ENCODE assay signal across 9 mouse cellular contexts in the genomic region with DNA sequence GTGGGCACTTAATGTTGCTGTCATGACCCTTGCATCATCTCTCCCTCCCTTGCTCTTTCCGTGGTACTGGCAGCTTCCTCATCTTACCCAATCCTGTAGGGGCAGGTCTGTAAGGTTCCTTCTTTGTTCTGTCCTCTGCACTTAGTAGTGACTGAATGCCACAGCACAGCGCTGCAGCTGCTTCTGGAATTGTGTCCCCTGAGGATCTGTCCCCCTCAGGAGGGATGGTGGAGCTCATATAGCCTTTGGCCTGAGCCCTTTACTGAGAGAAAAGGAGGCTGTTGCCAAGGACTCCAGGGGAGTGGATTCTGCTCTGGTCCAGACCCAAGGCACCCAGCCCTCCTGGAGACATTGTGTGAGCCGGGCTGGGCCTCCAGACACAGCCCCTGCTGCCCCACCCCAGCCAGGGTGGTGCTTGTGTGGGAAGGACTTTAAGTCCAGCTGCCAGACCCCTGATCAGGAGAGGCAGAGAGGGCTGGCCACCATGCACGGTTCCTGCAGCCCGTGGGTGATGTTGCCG. TPM values are rescaled to one million over a fixed set of nuclear protein-coding genes. Genes with fewer than 3 reads are reported as not detected.
DNase-seq lines count a peak whose midpoint lies in the region; ATAC-seq and TF ChIP-seq lines count a peak whose summit lies in the region.
"Had no signal": no experiment of that assay in that cellular context is flagged by ENCODE, and none has a peak within 500 bp of the region (broad histone marks: within the 10 kb centered on the region; RNA-seq: fewer than 3 reads in every experiment).

No protein-coding gene starts in this region.

- H3K4me3 ChIP-seq in limb, embryonic 12.5 days (replicated peaks): no peak overlapping the region
- no peak overlapping the region for H3K4me3 ChIP-seq in limb, embryonic 10.5 days
- H3K4me3 ChIP-seq in G1E (ENCODE audit: low read depth, low read length): peak overlapping the region; percentile 71
- peak overlapping the region; percentile 74 for H3K4me3 ChIP-seq in bone marrow, adult 2 months (replicated peaks; ENCODE audit: control insufficient read depth, low read depth, low read length)

- H3K27ac ChIP-seq in limb, embryonic 12.5 days: no peak overlapping the region
- no peak overlapping the region; the same call in 1 of the 2 replicates for H3K27ac ChIP-seq in limb, embryonic 10.5 days
- peak overlapping the region; percentile 88 for H3K27ac ChIP-seq in bone marrow, adult 2 months (ENCODE audit: control insufficient read depth, insufficient read depth, low read depth, low read length, poor library complexity)

- H3K4me1 ChIP-seq in limb, embryonic 12.5 days (replicated peaks): peaks cover 25% of the 10 kb centered on the region
- peaks cover 49% of the 10 kb centered on the region for H3K4me1 ChIP-seq in limb, embryonic 10.5 days
- H3K4me1 ChIP-seq in G1E (ENCODE audit: insufficient read depth, low read depth, low read length): peaks cover 76% of the 10 kb centered on the region
- H3K4me1 ChIP-seq in bone marrow, adult 2 months (ENCODE audit: control insufficient read depth, insufficient read depth, low read length): no peaks in the 10 kb centered on the region; the same call in 1 of the 2 replicates

- DNase-seq in limb, embryonic 10.5 days (ENCODE audit: low spot score): no peak
- DNase-seq in G1E (ENCODE audit: low spot score): peak; percentile 40
- no peak for DNase-seq in right cerebral cortex, adult 18-20 months
- no peak for DNase-seq in kidney, adult 11 months
- DNase-seq: kidney, adult 8-10 months; lung, postnatal 14 days had no signal

- ATAC-seq in limb, embryonic 12.5 days (ENCODE audit: insufficient number of reproducible peaks, insufficient read depth, low FRiP score, low TSS enrichment, low read depth): no peak
- ATAC-seq in G1E (ENCODE audit: extremely low read depth, insufficient number of reproducible peaks, low FRiP score, poor library complexity, severe bottlenecking): no peak
- ATAC-seq in megakaryocyte, adult 5-6 weeks (ENCODE audit: poor library complexity, severe bottlenecking): peak; percentile 95

- H3K27me3 ChIP-seq in limb, embryonic 12.5 days: peaks cover 44% of the 10 kb centered on the region
- peaks cover 54% of the 10 kb centered on the region for H3K27me3 ChIP-seq in limb, embryonic 10.5 days (ENCODE audit: low read depth, poor library complexity, severe bottlenecking)
- H3K27me3 ChIP-seq in G1E (ENCODE audit: insufficient read depth, low read length): peaks cover 21% of the 10 kb centered on the region

- TF ChIP-seq POLR2A in bone marrow, adult 2 months (IDR thresholded peaks at IDR 0.05; ENCODE audit: borderline replicate concordance, control insufficient read depth, low read depth, low read length): no peak

- no peaks in the 10 kb centered on the region for H3K36me3 ChIP-seq in limb, embryonic 12.5 days
- H3K36me3 ChIP-seq in limb, embryonic 10.5 days: no peaks in the 10 kb centered on the region
- peaks cover 10% of the 10 kb centered on the region for H3K36me3 ChIP-seq in G1E (replicated peaks)

- 0 out of 2 replicates have a peak overlapping the region, but pooled peaks have one; percentile 28 for H3K9ac ChIP-seq in limb, embryonic 12.5 days (replicated peaks)

- no peaks in the 10 kb centered on the region for H3K9me3 ChIP-seq in limb, embryonic 12.5 days
- no peaks in the 10 kb centered on the region for H3K9me3 ChIP-seq in limb, embryonic 10.5 days (replicated peaks)
- H3K9me3 ChIP-seq in G1E (replicated peaks): peaks cover 2% of the 10 kb centered on the region; the same call in 1 of the 2 replicates

- TF ChIP-seq CTCF in G1E (IDR thresholded peaks at IDR 0.05; ENCODE audit: low read depth, low read length): no peak
- no peak for TF ChIP-seq CTCF in bone marrow, adult 2 months (IDR thresholded peaks at IDR 0.05; ENCODE audit: control insufficient read depth, insufficient read depth, low read length)

- WGBS in limb, embryonic 12.5 days: 47% methylated on average over 6 of the region's 6 CpGs
- WGBS in limb, embryonic 10.5 days: 66% methylated on average over 6 of the region's 6 CpGs
- 22% methylated on average over 6 of the region's 6 CpGs for WGBS in bone marrow, adult 2 months

- H3K4me2 ChIP-seq in limb, embryonic 12.5 days: no peak overlapping the region

RNA-seq across cellular contexts. Expression of gene Pi16, which starts 1.3 kb away (rescaled TPM):
- 0.38 and 0.51 TPM in 2 replicates for polyA plus RNA-seq in limb, embryonic 12.5 days (2016; fragmentation: Nextera tagmentation; extraction: Ambion mirVana)
- polyA plus RNA-seq in limb, embryonic 10.5 days (2016; fragmentation: Nextera tagmentation; extraction: Ambion mirVana): 0.34 and 0.35 TPM in 2 replicates
- total RNA-seq in G1E (2014; fragmentation: Nextera tagmentation) (1.7 and 2.5 TPM in 2 replicates), G1E (2017) (5.5 and 5.8 TPM in 2 replicates)
- polyA plus RNA-seq in G1E (2012): 7.5 and 7.6 TPM in 2 replicates
- 71.5 and 171 TPM in 2 replicates for polyA plus RNA-seq in bone marrow, adult 2 months (2011; ENCODE audit: insufficient read depth, insufficient read length, low replicate concordance, missing spikeins)
- total RNA-seq in megakaryocyte, adult 5-6 weeks (2015): 32.6 and 44.2 TPM in 2 replicates
- total RNA-seq in megakaryocyte, adult 5-6 weeks (2017): 59.2 and 64.7 TPM in 2 replicates

RNA-seq across cellular contexts. Expression of gene Mtch1, which starts 28.9 kb away (rescaled TPM):
- 368 and 379 TPM in 2 replicates for polyA plus RNA-seq in limb, embryonic 12.5 days (2016; fragmentation: Nextera tagmentation; extraction: Ambion mirVana)
- polyA plus RNA-seq in limb, embryonic 10.5 days (2016; fragmentation: Nextera tagmentation; extraction: Ambion mirVana): 234 and 286 TPM in 2 replicates
- total RNA-seq in G1E (2014; fragmentation: Nextera tagmentation): 82.9 and 101 TPM in 2 replicates
- total RNA-seq in G1E (2017): 78.7 and 86.7 TPM in 2 replicates
- 175 and 181 TPM in 2 replicates for polyA plus RNA-seq in G1E (2012)
- 111 and 170 TPM in 2 replicates for polyA plus RNA-seq in bone marrow, adult 2 months (2011; ENCODE audit: insufficient read depth, insufficient read length, low replicate concordance, missing spikeins)
- total RNA-seq in megakaryocyte, adult 5-6 weeks (2015): 111 and 128 TPM in 2 replicates
- 84.1 and 107 TPM in 2 replicates for total RNA-seq in megakaryocyte, adult 5-6 weeks (2017)

RNA-seq across cellular contexts. Expression of gene Fgd2, which starts 41.9 kb away (rescaled TPM):
- 5.6 and 7.1 TPM in 2 replicates for polyA plus RNA-seq in limb, embryonic 12.5 days (2016; fragmentation: Nextera tagmentation; extraction: Ambion mirVana)
- polyA plus RNA-seq in limb, embryonic 10.5 days (2016; fragmentation: Nextera tagmentation; extraction: Ambion mirVana): 6.4 and 6.7 TPM in 2 replicates
- total RNA-seq in G1E (2014; fragmentation: Nextera tagmentation): not detected in 2 replicates
- 0.41 and 0.60 TPM in 2 replicates for total RNA-seq in G1E (2017)
- polyA plus RNA-seq in G1E (2012): 0.08 and 0.22 TPM in 2 replicates
- 25.2 and 41.8 TPM in 2 replicates for polyA plus RNA-seq in bone marrow, adult 2 months (2011; ENCODE audit: insufficient read depth, insufficient read length, low replicate concordance, missing spikeins)
- total RNA-seq in megakaryocyte, adult 5-6 weeks (2015): 44.8 and 47.7 TPM in 2 replicates
- total RNA-seq in megakaryocyte, adult 5-6 weeks (2017): 45.5 and 48.0 TPM in 2 replicates

RNA-seq across cellular contexts. Expression of gene BC004004, which starts 50.2 kb away (rescaled TPM):
- polyA plus RNA-seq in limb, embryonic 12.5 days (2016; fragmentation: Nextera tagmentation; extraction: Ambion mirVana): 45.7 and 52.8 TPM in 2 replicates
- polyA plus RNA-seq in limb, embryonic 10.5 days (2016; fragmentation: Nextera tagmentation; extraction: Ambion mirVana): 47.9 and 52.9 TPM in 2 replicates
- 68.0 and 85.4 TPM in 2 replicates for total RNA-seq in G1E (2014; fragmentation: Nextera tagmentation)
- 51.7 TPM in 2 replicates for total RNA-seq in G1E (2017)
- 16.0 and 19.8 TPM in 2 replicates for polyA plus RNA-seq in G1E (2012)
- 35.1 and 81.6 TPM in 2 replicates for polyA plus RNA-seq in bone marrow, adult 2 months (2011; ENCODE audit: insufficient read depth, insufficient read length, low replicate concordance, missing spikeins)
- 65.8 and 70.1 TPM in 2 replicates for total RNA-seq in megakaryocyte, adult 5-6 weeks (2015)
- total RNA-seq in megakaryocyte, adult 5-6 weeks (2017): 81.0 and 89.2 TPM in 2 replicates

RNA-seq across cellular contexts. Expression of gene Ppil1, which starts 54.8 kb away (rescaled TPM):
- 175 and 178 TPM in 2 replicates for polyA plus RNA-seq in limb, embryonic 12.5 days (2016; fragmentation: Nextera tagmentation; extraction: Ambion mirVana)
- polyA plus RNA-seq in limb, embryonic 10.5 days (2016; fragmentation: Nextera tagmentation; extraction: Ambion mirVana): 239 and 250 TPM in 2 replicates
- 26.3 and 29.2 TPM in 2 replicates for total RNA-seq in G1E (2014; fragmentation: Nextera tagmentation)
- total RNA-seq in G1E (2017): 79.4 and 80.9 TPM in 2 replicates
- 59.1 and 91.6 TPM in 2 replicates for polyA plus RNA-seq in G1E (2012)
- polyA plus RNA-seq in bone marrow, adult 2 months (2011; ENCODE audit: insufficient read depth, insufficient read length, low replicate concordance, missing spikeins): 36.2 and 51.6 TPM in 2 replicates
- 37.5 and 39.4 TPM in 2 replicates for total RNA-seq in megakaryocyte, adult 5-6 weeks (2015)
- 53.6 and 57.3 TPM in 2 replicates for total RNA-seq in megakaryocyte, adult 5-6 weeks (2017)

Comparison
In these comparisons a context has a peak if more than half of its experiments do, and no peak if none do; other contexts are left out.
1. H3K4me3 ChIP-seq: peak in G1E (single experiment) and bone marrow, adult 2 months (single experiment); none in limb, embryonic 12.5 days (single experiment) and limb, embryonic 10.5 days (single experiment).